20 mouse cellular contexts compared by ENCODE assay signal in the genomic region with DNA sequence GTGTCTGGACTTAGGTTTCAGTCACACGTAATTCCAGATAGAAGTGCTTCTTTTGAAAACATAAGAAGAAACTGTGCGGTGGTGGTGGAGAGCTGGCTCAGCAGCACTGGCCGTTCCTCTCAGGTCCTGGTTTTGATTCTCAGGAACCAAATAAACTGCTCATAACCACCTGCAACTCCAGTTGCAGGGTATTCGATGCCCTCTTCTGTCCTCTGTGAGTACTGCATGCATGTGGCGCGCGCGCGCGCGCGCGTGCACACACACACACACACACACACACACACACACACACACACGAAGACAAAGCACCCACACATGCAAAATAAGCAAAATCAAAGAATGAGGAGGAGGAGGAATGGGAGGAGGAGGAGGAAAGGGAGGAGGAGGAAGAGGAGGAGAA. TPM values are rescaled to one million over a fixed set of nuclear protein-coding genes. Genes with fewer than 3 reads are reported as not detected.
DNase-seq lines count a peak whose midpoint lies in the region; ATAC-seq and TF ChIP-seq lines count a peak whose summit lies in the region.
"Had no signal": no experiment of that assay in that cellular context is flagged by ENCODE, and none has a peak within 500 bp of the region (broad histone marks: within the 10 kb centered on the region; RNA-seq: fewer than 3 reads in every experiment).

No protein-coding gene starts in this region.

- no peak overlapping the region for H3K27ac ChIP-seq in midbrain, embryonic 15.5 days
- H3K27ac ChIP-seq: heart, embryonic 15.5 days; hindbrain, postnatal 0 days; limb, embryonic 12.5 days had no signal

- intact Hi-C loops in heart, postnatal 25 days (cut with DNase I): no loop called here

- WGBS in lung, adult 2 months: 48% methylated on average over 14 of the region's 14 CpGs
- 46% methylated on average over 14 of the region's 14 CpGs for WGBS in midbrain, embryonic 15.5 days

- no peak for TF ChIP-seq POLR2A in lung, adult 2 months (IDR thresholded peaks at IDR 0.05; ENCODE audit: borderline replicate concordance, extremely low read depth, low read depth, low read length)

- H3K36me3 ChIP-seq in midbrain, embryonic 15.5 days (replicated peaks): no peaks in the 10 kb centered on the region
- H3K36me3 ChIP-seq: heart, embryonic 15.5 days; limb, embryonic 12.5 days had no signal

- H3K4me3 ChIP-seq in lung, adult 2 months (replicated peaks; ENCODE audit: extremely low read depth, low read depth, low read length): no peak overlapping the region
- H3K4me3 ChIP-seq in midbrain, embryonic 15.5 days: no peak overlapping the region
- H3K4me3 ChIP-seq: heart, embryonic 15.5 days; limb, embryonic 12.5 days had no signal

- TF ChIP-seq CTCF in lung, adult 2 months (IDR thresholded peaks at IDR 0.05; ENCODE audit: insufficient read depth, low read length): peak; percentile 24; the same call in 1 of the 2 replicates

- peaks cover 6% of the 10 kb centered on the region; the same call in 1 of the 2 replicates for H3K4me1 ChIP-seq in lung, adult 2 months (ENCODE audit: control insufficient read depth, insufficient read depth, low read length)
- no peaks in the 10 kb centered on the region for H3K4me1 ChIP-seq in midbrain, embryonic 15.5 days
- H3K4me1 ChIP-seq: limb, embryonic 12.5 days had no signal

- peak; percentile 12 for DNase-seq in heart, postnatal 4 days
- no peak for DNase-seq in heart, postnatal 25 days (ENCODE audit: low spot score)
- no peak for DNase-seq in lung, adult 2 months
- no peak for DNase-seq in lung, postnatal 25 days (ENCODE audit: low spot score)
- peak; percentile 65 for DNase-seq in ES-CJ7 (ENCODE audit: low read depth, low spot score)
- DNase-seq in neural tube, embryonic 10.5 days (ENCODE audit: extremely low spot score, low spot score): no peak
- DNase-seq: adrenal gland, adult 2 months; cerebellum, adult 9-11 months; gastrocnemius, postnatal 36 days; spleen, adult 18-20 months had no signal

- no peak overlapping the region for H3K9ac ChIP-seq in midbrain, embryonic 15.5 days
- H3K9ac ChIP-seq: heart, embryonic 15.5 days; limb, embryonic 12.5 days had no signal

- H3K27me3 ChIP-seq in midbrain, embryonic 15.5 days (replicated peaks): no peaks in the 10 kb centered on the region
- H3K27me3 ChIP-seq: heart, embryonic 15.5 days; limb, embryonic 12.5 days; Patski had no signal

- H3K9me3 ChIP-seq in midbrain, embryonic 15.5 days: no peaks in the 10 kb centered on the region
- H3K9me3 ChIP-seq: heart, embryonic 15.5 days; limb, embryonic 12.5 days had no signal

- ATAC-seq in megakaryocyte progenitor cell, adult 5-6 weeks (replicated peaks; ENCODE audit: poor library complexity): peak; percentile 37; the same call in 1 of the 2 replicates
- no peak for ATAC-seq in midbrain, embryonic 15.5 days (replicated peaks)
- ATAC-seq: hindbrain, postnatal 0 days; Patski had no signal

- no peak overlapping the region for H3K4me2 ChIP-seq in midbrain, embryonic 15.5 days
- H3K4me2 ChIP-seq: heart, embryonic 15.5 days; limb, embryonic 12.5 days had no signal

RNA-seq across cellular contexts. Expression of gene Cyp2b10, which starts 5.7 kb away (rescaled TPM):
- total RNA-seq in heart, postnatal 4 days (2021): under 1 TPM; 0.31 to 0.45 TPM
- total RNA-seq in heart, postnatal 25 days (2021): 1 to 10 TPM; 1.4 to 1.5 TPM
- polyA plus RNA-seq in lung, adult 2 months (2012; rRNA removed): 120 and 161 TPM in 2 replicates
- not detected in 2 replicates for total RNA-seq in megakaryocyte progenitor cell, adult 5-6 weeks (2015)
- not detected in 2 replicates for total RNA-seq in megakaryocyte progenitor cell, adult 5-6 weeks (2017)
- polyA plus RNA-seq in midbrain, embryonic 15.5 days (2015; fragmentation: Nextera tagmentation; extraction: Ambion mirVana): not detected in 2 replicates
- total RNA-seq: gastrocnemius, postnatal 36 days; hindbrain, postnatal 0 days; megakaryocyte, adult 5-6 weeks; monocyte, adult 5-6 weeks had no signal
- polyA plus RNA-seq: embryonic facial prominence, embryonic 11.5 days; frontal cortex, adult 2 months; heart, embryonic 15.5 days; hindbrain, postnatal 0 days; limb, embryonic 12.5 days; Patski had no signal

Comparison
In these comparisons a context has a peak if more than half of its experiments do, and no peak if none do; other contexts are left out.
1. DNase-seq: peak in heart, postnatal 4 days (single experiment) and ES-CJ7 (single experiment); none in heart, postnatal 25 days (single experiment), lung, adult 2 months (single experiment), lung, postnatal 25 days (single experiment) and neural tube, embryonic 10.5 days (single experiment).